Mouse (Mus musculus) cerebellum, adult 2 months (tissue): ENCODE measurements at regions not wholly inside any gene's neighbourhood (a gene's known extent, or its start where the extent isn't known, plus 50 kb on each side); places are given as distances from the start of the nearest gene placed in this dataset.
"Not testable (repeated sequence)": the region's sequence is repeated elsewhere in the genome, so short reads cannot be mapped to it uniquely, and the experiment has no call there.

Experiments used
- DNase-seq, 2 experiments: peaks; one replicate each; pipeline ENCODE4 v3.0.0; 2021
- H3K27ac ChIP-seq: fragments of 200-500 bp; 2 replicates; pipeline ENCODE4 v1.5.1; 2012; ENCODE audit warnings: low read length, control low read depth, inconsistent platforms; ENCODE audit not compliant: insufficient read depth
- H3K27me3 ChIP-seq: fragments of 200-500 bp; 2 replicates; pipeline ENCODE4 v1.6.1; 2012; ENCODE audit warnings: inconsistent platforms, mild to moderate bottlenecking, low read length, moderate library complexity; ENCODE audit not compliant: control insufficient read depth, insufficient read depth
- H3K4me1 ChIP-seq: fragments of 200-500 bp; 2 replicates; pipeline ENCODE4 v1.6.1; 2011; ENCODE audit warnings: low read length; ENCODE audit not compliant: control insufficient read depth, insufficient read depth
- H3K4me3 ChIP-seq: fragments of 200-500 bp; replicated peaks from 2 replicates; pipeline ENCODE3; 2011; ENCODE audit warnings: mild to moderate bottlenecking, low read depth, low read length, control low read depth; ENCODE audit not compliant: insufficient read depth
- CTCF ChIP-seq: fragments of 200-500 bp; IDR thresholded peaks from 2 replicates; pipeline ENCODE4 v1.5.1; 2011; ENCODE audit warnings: low read depth, mild to moderate bottlenecking, control low read depth, low read length, moderate library complexity, borderline replicate concordance; ENCODE audit not compliant: insufficient read depth
- POLR2A ChIP-seq: fragments of 200-500 bp; IDR thresholded peaks from 2 replicates; pipeline ENCODE4 v1.6.1; 2011; ENCODE audit warnings: low read length, control low read depth, borderline replicate concordance; ENCODE audit not compliant: insufficient read depth
- WGBS: fragments of 180-500 bp; shearing (Covaris S2); methylation state at CpG from one replicate; pipeline ENCODE4 v1.1.7; 2018; 5-methylcytosine and 5-hydroxymethylcytosine counted together

DNA sequence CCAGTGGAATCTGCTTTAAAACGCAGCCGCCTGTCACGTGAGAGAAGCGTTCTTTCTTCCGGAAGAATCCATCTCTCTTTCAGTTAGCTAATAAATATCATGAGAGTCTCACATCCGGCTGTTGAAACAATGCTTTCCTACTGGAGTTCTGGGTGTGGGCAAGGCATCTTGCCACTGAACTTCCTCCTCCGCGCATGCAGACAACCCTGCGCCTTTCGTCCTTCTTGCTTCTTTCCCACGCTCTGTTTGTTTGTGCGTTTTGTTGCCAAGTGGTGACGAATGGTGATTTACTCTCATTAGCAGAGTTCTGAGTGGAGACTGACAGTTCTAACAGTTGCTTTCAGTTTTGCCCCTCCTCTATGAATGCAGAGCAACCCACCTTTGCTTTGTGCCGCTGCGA is 326.8 kb upstream of the Irx2 start:
- H3K27ac ChIP-seq, result no peak overlapping the region
- H3K4me3 ChIP-seq, result no peak overlapping the region
- WGBS, result 14% methylated on average over 15 of the region's 15 CpGs
- H3K27me3 ChIP-seq, result peaks cover 1% of the 10 kb centered on the region; the same call in 1 of the 2 replicates
- DNase-seq, result no peak
- TF ChIP-seq CTCF (no peak), POLR2A (no peak)
- no peaks in the 10 kb centered on the region for H3K4me1 ChIP-seq

DNA sequence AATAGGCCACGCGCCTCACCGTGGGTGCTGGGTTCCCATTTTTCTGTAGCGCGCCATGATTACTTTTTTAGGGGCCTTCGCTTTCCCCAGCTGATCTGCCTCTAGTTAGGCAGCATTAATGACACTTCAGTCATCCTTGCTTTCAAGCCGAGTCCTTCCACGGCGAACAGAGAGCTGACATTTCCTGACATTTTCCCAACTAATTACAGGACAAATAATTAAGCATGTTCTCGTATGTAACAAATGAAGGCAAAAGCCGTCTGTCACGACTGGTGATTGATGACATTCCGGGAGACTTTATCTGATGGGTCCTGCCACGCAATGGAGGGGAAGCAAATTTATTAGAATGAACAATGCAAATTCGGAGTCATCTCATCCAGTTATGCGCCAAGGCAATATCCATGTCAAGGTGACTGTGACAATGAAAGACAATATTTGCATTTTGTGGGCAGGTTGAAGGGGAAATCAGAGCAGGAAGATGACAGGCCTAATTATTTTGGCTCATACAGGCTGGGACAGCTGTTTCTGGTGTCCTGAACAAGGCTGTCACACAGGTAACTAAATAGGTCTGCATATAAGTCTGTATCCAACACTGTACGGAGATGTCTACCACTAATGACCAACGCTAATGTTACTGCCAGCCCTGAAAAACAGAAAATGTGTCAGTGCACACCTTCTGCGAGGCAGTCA is 326.0 kb upstream of the Irx2 start:
- 48% methylated on average over 19 of the region's 19 CpGs for WGBS
- H3K4me1 ChIP-seq, result no peaks in the 10 kb centered on the region
- TF ChIP-seq CTCF (no peak), POLR2A (no peak)
- no peak overlapping the region for H3K27ac ChIP-seq
- H3K27me3 ChIP-seq, result peaks cover 1% of the 10 kb centered on the region; the same call in 1 of the 2 replicates
- H3K4me3 ChIP-seq, result no peak overlapping the region
- DNase-seq, result no peak

DNA sequence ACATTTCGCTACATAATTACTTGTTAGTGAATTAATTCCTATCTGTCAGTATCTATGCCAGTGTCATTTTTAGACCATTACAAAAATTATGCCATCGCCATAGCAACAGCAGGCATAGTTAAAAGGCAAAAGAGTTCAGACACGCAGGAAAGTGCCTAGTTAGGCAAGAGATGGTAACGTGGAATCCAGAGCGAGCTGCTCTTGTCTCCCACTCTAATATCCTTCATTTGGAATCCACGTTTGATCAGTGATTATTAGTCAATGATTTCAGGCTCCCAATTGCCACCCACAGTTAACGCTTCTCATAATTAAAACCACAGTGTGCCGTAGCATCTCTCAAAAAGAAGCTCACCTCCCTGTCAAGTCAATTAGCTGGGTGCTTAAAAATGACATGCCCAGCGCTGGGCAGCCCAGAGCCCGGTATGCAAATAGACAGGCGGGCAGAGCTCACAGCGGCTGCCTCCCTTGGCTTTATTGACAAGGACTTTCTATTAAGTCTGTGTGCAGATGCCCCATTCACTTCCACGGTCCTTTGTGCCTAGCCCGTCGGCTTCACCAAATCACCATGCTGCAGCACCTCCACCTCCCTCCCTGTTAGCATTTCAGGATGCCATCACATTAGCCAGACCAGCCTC is 325.4 kb upstream of the Irx2 start:
- DNase-seq, result no peak
- no peak overlapping the region for H3K4me3 ChIP-seq
- peaks cover 1% of the 10 kb centered on the region; the same call in 1 of the 2 replicates for H3K27me3 ChIP-seq
- WGBS, result 19% methylated on average over 15 of the region's 15 CpGs
- no peak for TF ChIP-seq CTCF
- TF ChIP-seq POLR2A, result no peak
- H3K27ac ChIP-seq, result no peak overlapping the region
- H3K4me1 ChIP-seq, result no peaks in the 10 kb centered on the region

DNA sequence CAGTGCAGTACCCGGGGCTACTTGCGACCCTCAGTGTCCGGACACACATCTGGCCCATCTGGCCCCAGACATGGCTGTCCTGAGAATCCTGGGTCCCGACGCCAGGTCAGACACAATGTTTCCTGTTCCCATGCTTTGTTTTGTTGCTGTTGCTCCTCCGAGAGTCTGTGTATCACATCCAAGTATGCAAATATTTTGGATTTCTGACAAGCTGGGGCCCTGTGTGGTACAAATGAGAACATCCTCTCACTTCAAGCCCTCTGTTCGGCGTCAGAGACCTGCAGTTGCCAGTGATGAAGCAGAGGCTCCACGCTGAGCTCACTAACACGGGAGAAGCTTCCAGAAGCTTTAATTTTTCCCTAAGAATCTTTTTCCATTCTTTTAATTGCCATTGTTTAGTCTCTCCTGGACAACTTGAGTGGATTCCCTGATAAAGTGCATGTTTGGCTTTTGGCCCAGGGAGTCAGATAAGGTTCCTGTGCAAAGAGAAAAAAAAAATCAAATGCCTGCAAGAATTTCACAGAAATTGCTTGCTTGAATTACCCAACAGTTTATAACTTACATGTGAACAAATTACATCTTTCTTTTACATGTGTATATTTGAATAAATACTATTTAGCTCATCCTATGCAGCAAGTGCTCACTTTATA is 304.5 kb upstream of the Irx2 start:
- 4% methylated on average over 10 of the region's 10 CpGs for WGBS
- H3K4me1 ChIP-seq, result no peaks in the 10 kb centered on the region
- no peak overlapping the region for H3K27ac ChIP-seq
- no peak for DNase-seq
- H3K27me3 ChIP-seq, result no peaks in the 10 kb centered on the region
- no peak overlapping the region for H3K4me3 ChIP-seq
- TF ChIP-seq POLR2A, result no peak
- no peak for TF ChIP-seq CTCF

DNA sequence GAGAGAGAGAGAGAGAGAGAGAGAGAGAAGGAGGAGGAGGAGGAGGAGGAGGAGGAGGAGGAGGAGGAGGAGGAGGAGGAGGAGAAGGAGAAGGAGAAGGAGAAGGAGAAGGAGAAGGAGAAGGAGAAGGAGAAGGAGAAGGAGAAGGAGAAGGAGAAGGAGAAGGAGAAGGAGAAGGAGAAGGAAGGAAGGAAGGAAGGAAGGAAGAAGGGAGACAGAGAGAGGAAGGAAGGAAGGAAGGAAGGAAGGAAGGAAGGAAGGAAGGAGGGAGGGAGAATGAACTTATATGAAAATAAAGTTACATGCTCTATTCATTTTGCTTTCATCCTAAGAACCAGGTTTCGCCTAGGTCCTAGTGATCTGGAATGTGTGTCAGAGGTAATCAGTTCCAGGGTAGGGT is 302.4 kb upstream of the Irx2 start:
- not testable (repeated sequence) for H3K4me3 ChIP-seq, H3K27ac ChIP-seq, H3K4me1 ChIP-seq, H3K27me3 ChIP-seq, DNase-seq
- WGBS, result 69% methylated on average over 1 of the region's 1 CpGs

DNA sequence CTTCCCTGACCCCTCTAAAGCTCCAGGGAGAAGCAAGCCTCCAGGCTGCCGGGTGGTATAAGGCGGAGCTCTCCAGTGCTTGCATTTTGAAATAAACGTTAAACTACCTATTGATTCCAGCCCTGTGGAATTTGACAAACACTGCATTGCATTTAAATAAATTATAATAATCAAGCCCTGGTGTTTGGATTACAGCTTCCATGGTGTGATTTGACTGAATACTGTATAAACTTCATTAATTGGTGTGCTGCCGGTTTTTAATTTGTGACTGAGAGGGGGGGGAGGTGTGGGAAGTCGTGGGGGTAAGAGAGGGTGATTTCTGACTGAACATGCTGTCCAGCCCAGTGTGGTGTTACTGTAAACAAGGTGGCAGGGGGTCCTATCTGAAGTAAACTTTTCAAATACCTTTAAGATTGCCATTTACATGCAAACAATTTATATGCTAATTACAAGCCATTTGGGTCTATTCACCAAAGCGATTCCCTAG is 282.9 kb upstream of the Irx2 start:
- Histone ChIP-seq H3K4me3 (no peak overlapping the region), H3K27ac (no peak overlapping the region), H3K27me3 (no peaks in the 10 kb centered on the region), H3K4me1 (no peaks in the 10 kb centered on the region)
- WGBS, result 21% methylated on average over 6 of the region's 6 CpGs
- TF ChIP-seq POLR2A, result no peak
- TF ChIP-seq CTCF, result no peak
- no peak for DNase-seq

DNA sequence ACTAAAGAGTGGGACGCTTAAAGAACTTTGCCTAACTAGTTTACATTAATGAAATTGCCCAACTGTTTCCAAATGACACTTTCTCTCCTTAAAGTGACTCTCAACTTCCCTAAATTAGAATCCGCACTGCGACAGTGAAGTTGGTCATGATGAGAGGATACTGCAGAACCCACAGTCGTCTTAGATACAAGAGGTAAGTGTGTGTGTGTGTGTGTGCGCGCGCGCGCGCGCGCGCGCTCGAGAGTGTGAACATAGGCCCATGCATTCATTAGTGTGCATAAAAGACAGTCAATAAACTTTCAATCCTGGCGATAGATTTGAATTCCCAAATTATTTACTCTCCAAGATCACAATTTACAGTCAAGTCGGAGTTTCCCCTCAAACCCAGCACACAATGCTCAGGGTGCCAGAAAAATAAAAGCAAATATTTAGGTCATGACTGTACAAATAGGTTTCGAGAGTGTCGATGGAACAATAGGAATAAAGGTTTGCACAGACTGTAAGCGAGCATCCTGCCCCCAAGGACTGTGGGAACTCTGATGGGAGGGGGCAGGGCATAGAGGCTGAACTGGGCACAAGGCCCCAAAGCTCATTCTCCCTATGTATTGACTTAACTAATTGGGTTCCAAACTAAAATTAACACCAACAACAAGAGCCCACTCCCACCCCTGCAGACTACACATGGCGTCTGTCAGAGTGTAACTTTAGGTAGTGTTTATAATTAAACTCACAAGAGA is 282.2 kb upstream of the Irx2 start:
- Histone ChIP-seq H3K27ac (no peak overlapping the region), H3K4me1 (no peaks in the 10 kb centered on the region), H3K4me3 (no peak overlapping the region), H3K27me3 (no peaks in the 10 kb centered on the region)
- TF ChIP-seq CTCF (no peak), POLR2A (no peak)
- 37% methylated on average over 21 of the region's 21 CpGs for WGBS
- DNase-seq, result no peak
